Mouse (Mus musculus) lung, postnatal 0 days (tissue): ENCODE results near the gene Cep162. TPM values are rescaled to one million over a fixed set of nuclear protein-coding genes. Genes with fewer than 3 reads are reported as not detected.

ENCODE experiments used
- ATAC-seq: fragments of 200-750 bp; cut with Nextera tagmentation; 2 replicates; pipeline ENCODE4 v1.8.0; 2017; ENCODE audit warnings: moderate library complexity
- DNase-seq: peaks from one replicate; pipeline ENCODE4 v3.0.0-alpha.2; 2016; ENCODE audit warnings: low spot score
- H3K27ac ChIP-seq: fragments of 300-500 bp; sonication (generic); 2 replicates; pipeline ENCODE4 v1.5.1; 2014; ENCODE audit warnings: antibody characterized with exemption, mild to moderate bottlenecking, low read length, mixed read lengths
- H3K27me3 ChIP-seq: fragments of 300-500 bp; sonication (generic); replicated peaks from 2 replicates; pipeline ENCODE4 v1.6.1; 2014; ENCODE audit warnings: low read length, mixed read lengths; ENCODE audit not compliant: insufficient read depth
- H3K36me3 ChIP-seq: fragments of 300-500 bp; sonication (generic); 2 replicates; pipeline ENCODE4 v1.6.1; 2014; ENCODE audit warnings: low read length, mixed read lengths; ENCODE audit not compliant: insufficient read depth
- H3K4me1 ChIP-seq: fragments of 300-500 bp; sonication (generic); 2 replicates; pipeline ENCODE4 v1.6.1; 2014; ENCODE audit warnings: antibody characterized with exemption, low read depth, low read length, mixed read lengths; ENCODE audit not compliant: insufficient read depth
- H3K4me2 ChIP-seq: fragments of 300-500 bp; sonication (generic); replicated peaks from 2 replicates; pipeline ENCODE4 v1.6.1; 2014; ENCODE audit warnings: low read depth, mild to moderate bottlenecking, low read length, moderate library complexity, mixed read lengths
- H3K4me3 ChIP-seq: fragments of 300-500 bp; sonication (generic); 2 replicates; pipeline ENCODE4 v1.5.1; 2014; ENCODE audit warnings: low read depth, low read length
- H3K9ac ChIP-seq: fragments of 300-500 bp; sonication (generic); replicated peaks from 2 replicates; pipeline ENCODE4 v1.6.1; 2014; ENCODE audit warnings: low read depth, mild to moderate bottlenecking
- H3K9me3 ChIP-seq: fragments of 300-500 bp; sonication (generic); 2 replicates; pipeline ENCODE4 v1.6.1; 2016; ENCODE audit warnings: low read length, mixed read lengths
- CTCF ChIP-seq: IDR thresholded peaks from 2 replicates; pipeline ENCODE4 v1.5.1; 2016; ENCODE audit warnings: antibody characterized with exemption, mild to moderate bottlenecking
- EP300 ChIP-seq: IDR thresholded peaks from 2 replicates; pipeline ENCODE4 v1.6.1; 2016; ENCODE audit warnings: antibody characterized with exemption, mild to moderate bottlenecking, control low read depth
- WGBS: fragments of 180-500 bp; shearing (Covaris S2); extraction: QIAGEN DNeasy Blood & Tissue Kit; methylation state at CpG from one replicate; pipeline ENCODE4 v1.1.7; 2014; 5-methylcytosine and 5-hydroxymethylcytosine counted together
- polyA plus RNA-seq: library from polyadenylated mRNA; unstranded; fragments of >200 nt; fragmentation: Nextera tagmentation; extraction: Ambion mirVana; gene quantifications from 2 replicates; pipeline ENCODE4 v1.2.1, GENCODE M21; 2015

Gene Cep162
- polyA plus RNA-seq, 1 experiment from 2014 or later: 3.2 TPM

GRCm38 (mm10) chr9:87247678-87248077, 7.7 kb downstream of the Cep162 start:
- peaks cover 9% of the 10 kb centered on the region; the same call in 1 of the 2 replicates for H3K36me3 ChIP-seq
- H3K9me3 ChIP-seq: no peaks in the 10 kb centered on the region
- ATAC-seq (no peak), DNase-seq (no peak)
- TF ChIP-seq CTCF: no peak
- no peak for TF ChIP-seq EP300
- no peaks in the 10 kb centered on the region for H3K27me3 ChIP-seq
- no peak overlapping the region for H3K4me2 ChIP-seq
- no peak overlapping the region for H3K4me3 ChIP-seq
- H3K9ac ChIP-seq: no peak overlapping the region
- WGBS: 86% methylated on average over 1 of the region's 1 CpGs
- H3K27ac ChIP-seq: no peak overlapping the region
- H3K4me1 ChIP-seq: no peaks in the 10 kb centered on the region

- peaks cover 11% of the 10 kb centered on the region; the same call in 1 of the 2 replicates for H3K36me3 ChIP-seq
- WGBS: 58% methylated on average over 4 of the region's 4 CpGs
- no peaks in the 10 kb centered on the region for H3K9me3 ChIP-seq
- no peak overlapping the region for H3K27ac ChIP-seq
- H3K4me1 ChIP-seq: no peaks in the 10 kb centered on the region
- H3K9ac ChIP-seq: no peak overlapping the region
- H3K4me2 ChIP-seq: no peak overlapping the region
- DNase-seq: no peak
- H3K27me3 ChIP-seq: no peaks in the 10 kb centered on the region
- H3K4me3 ChIP-seq: no peak overlapping the region
- TF ChIP-seq CTCF (no peak), EP300 (no peak)
- ATAC-seq: no peak
These were observed 42.1 kb downstream of the Cep162 start for GRCm38 (mm10) chr9:87213204-87213603.

GRCm38 (mm10) chr9:87210830-87211339, 44.5 kb downstream of the Cep162 start:
- no peaks in the 10 kb centered on the region for H3K27me3 ChIP-seq
- peak; percentile 65 for DNase-seq
- no peaks in the 10 kb centered on the region for H3K4me1 ChIP-seq
- no peaks in the 10 kb centered on the region for H3K9me3 ChIP-seq
- no peak overlapping the region for H3K4me3 ChIP-seq
- no peak overlapping the region for H3K27ac ChIP-seq
- H3K36me3 ChIP-seq: peaks cover 5% of the 10 kb centered on the region; the same call in 1 of the 2 replicates
- 60% methylated on average over 9 of the region's 9 CpGs for WGBS
- ATAC-seq: peak; percentile 79
- no peak overlapping the region for H3K4me2 ChIP-seq
- no peak for TF ChIP-seq CTCF
- TF ChIP-seq EP300: no peak
- no peak overlapping the region for H3K9ac ChIP-seq

GRCm38 (mm10) chr9:87202431-87202830, 52.9 kb downstream of the Cep162 start:
- Histone ChIP-seq H3K4me1 (no peaks in the 10 kb centered on the region), H3K27me3 (no peaks in the 10 kb centered on the region), H3K9me3 (no peaks in the 10 kb centered on the region), H3K27ac (no peak overlapping the region), H3K4me2 (no peak overlapping the region), H3K4me3 (no peak overlapping the region), H3K9ac (no peak overlapping the region), H3K36me3 (peaks cover 4% of the 10 kb centered on the region; the same call in 1 of the 2 replicates)
- DNase-seq: no peak
- no peak for TF ChIP-seq EP300
- no peak for TF ChIP-seq CTCF
- no peak for ATAC-seq
- WGBS: 92% methylated on average over 6 of the region's 6 CpGs

GRCm38 (mm10) chr9:87200919-87201318, 54.4 kb downstream of the Cep162 start:
- Histone ChIP-seq H3K9ac (no peak overlapping the region), H3K27ac (no peak overlapping the region), H3K36me3 (0 out of 2 replicates have a peak, but pooled peaks cover 4% of the 10 kb centered on the region), H3K9me3 (no peaks in the 10 kb centered on the region), H3K27me3 (no peaks in the 10 kb centered on the region), H3K4me1 (no peaks in the 10 kb centered on the region), H3K4me2 (no peak overlapping the region), H3K4me3 (no peak overlapping the region)
- WGBS: 90% methylated on average over 4 of the region's 4 CpGs
- TF ChIP-seq EP300 (no peak), CTCF (no peak)
- DNase-seq: no peak
- no peak for ATAC-seq

- Histone ChIP-seq H3K27me3 (no peaks in the 10 kb centered on the region), H3K4me3 (no peak overlapping the region), H3K9ac (no peak overlapping the region), H3K27ac (no peak overlapping the region), H3K4me2 (no peak overlapping the region), H3K9me3 (no peaks in the 10 kb centered on the region), H3K36me3 (0 out of 2 replicates have a peak, but pooled peaks cover 4% of the 10 kb centered on the region), H3K4me1 (no peaks in the 10 kb centered on the region)
- ATAC-seq (no peak), DNase-seq (no peak)
- no peak for TF ChIP-seq CTCF
- 86% methylated on average over 5 of the region's 5 CpGs for WGBS
These were observed 54.9 kb downstream of the Cep162 start for GRCm38 (mm10) chr9:87200426-87200825.

- WGBS: 62% methylated on average over 6 of the region's 6 CpGs
- no peak for ATAC-seq
- peaks cover 6% of the 10 kb centered on the region; the same call in 1 of the 2 replicates for H3K36me3 ChIP-seq
- no peak for DNase-seq
- no peak overlapping the region for H3K27ac ChIP-seq
- H3K9me3 ChIP-seq: no peaks in the 10 kb centered on the region
- no peak overlapping the region for H3K4me2 ChIP-seq
- H3K4me1 ChIP-seq: no peaks in the 10 kb centered on the region
- TF ChIP-seq EP300: no peak
- no peak for TF ChIP-seq CTCF
- no peak overlapping the region for H3K9ac ChIP-seq
- no peak overlapping the region for H3K4me3 ChIP-seq
- H3K27me3 ChIP-seq: no peaks in the 10 kb centered on the region
These were observed 57.3 kb downstream of the Cep162 start for GRCm38 (mm10) chr9:87198036-87198435.
